Mouse (Mus musculus): ENCODE measurements around the gene Ergic2.
"Not testable (repeated sequence)": the region's sequence is repeated elsewhere in the genome, so short reads cannot be mapped to it uniquely, and the experiment has no call there.

Ergic2 gene

GRCm38 (mm10) chr6:148211391-148211876 lies 740 bp downstream of the Ergic2 start:
- peak; percentile 40 for DNase-seq (ENCODE audit: low read depth)

- no peak for DNase-seq (ENCODE audit: low read depth)
These were observed 4.7 kb downstream of the Ergic2 start for GRCm38 (mm10) chr6:148207522-148207921.

- DNase-seq (ENCODE audit: low read depth): no peak
These were observed 7.0 kb downstream of the Ergic2 start for GRCm38 (mm10) chr6:148205134-148205533.

- DNase-seq (ENCODE audit: low read depth): no peak
These were observed 12.4 kb downstream of the Ergic2 start for GRCm38 (mm10) chr6:148199729-148200128.

- DNase-seq (ENCODE audit: low read depth): no peak
These were observed 13.0 kb downstream of the Ergic2 start for GRCm38 (mm10) chr6:148199177-148199576.

- no peak for DNase-seq (ENCODE audit: low read depth)
These were observed 18.0 kb downstream of the Ergic2 start for GRCm38 (mm10) chr6:148193972-148194701.

GRCm38 (mm10) chr6:148185694-148186093 lies 26.5 kb downstream of the Ergic2 start:
- DNase-seq (ENCODE audit: low read depth): no peak

- DNase-seq (ENCODE audit: low read depth): no peak
These were observed 39.3 kb downstream of the Ergic2 start for GRCm38 (mm10) chr6:148172904-148173303.

GRCm38 (mm10) chr6:148152305-148152704 lies 59.9 kb downstream of the Ergic2 start:
- DNase-seq (ENCODE audit: low read depth): not testable (repeated sequence)

GRCm38 (mm10) chr6:148142421-148142820 lies 69.8 kb downstream of the Ergic2 start:
- no peak for DNase-seq (ENCODE audit: low read depth)

- peak; percentile 14 for DNase-seq (ENCODE audit: low read depth)
These were observed 70.3 kb downstream of the Ergic2 start for GRCm38 (mm10) chr6:148141874-148142273.

- DNase-seq (ENCODE audit: low read depth): no peak
These were observed 72.7 kb downstream of the Ergic2 start for GRCm38 (mm10) chr6:148139288-148139995.

- peak; percentile 92 for DNase-seq (ENCODE audit: low read depth)
These were observed 76.3 kb downstream of the Ergic2 start for GRCm38 (mm10) chr6:148135769-148136382.

- no peak for DNase-seq (ENCODE audit: low read depth)
These were observed 78.6 kb downstream of the Ergic2 start for GRCm38 (mm10) chr6:148133536-148133935.

- no peak for DNase-seq (ENCODE audit: low read depth)
These were observed 79.9 kb downstream of the Ergic2 start for GRCm38 (mm10) chr6:148132314-148132713.
